Mouse (Mus musculus): Measurements from ENCODE around the gene Sertad1. TPM values are rescaled to one million over a fixed set of nuclear protein-coding genes. Genes with fewer than 3 reads are reported as not detected.

Sertad1 gene
- polyA plus RNA-seq, 1 experiment: 21.9 TPM

DNA sequence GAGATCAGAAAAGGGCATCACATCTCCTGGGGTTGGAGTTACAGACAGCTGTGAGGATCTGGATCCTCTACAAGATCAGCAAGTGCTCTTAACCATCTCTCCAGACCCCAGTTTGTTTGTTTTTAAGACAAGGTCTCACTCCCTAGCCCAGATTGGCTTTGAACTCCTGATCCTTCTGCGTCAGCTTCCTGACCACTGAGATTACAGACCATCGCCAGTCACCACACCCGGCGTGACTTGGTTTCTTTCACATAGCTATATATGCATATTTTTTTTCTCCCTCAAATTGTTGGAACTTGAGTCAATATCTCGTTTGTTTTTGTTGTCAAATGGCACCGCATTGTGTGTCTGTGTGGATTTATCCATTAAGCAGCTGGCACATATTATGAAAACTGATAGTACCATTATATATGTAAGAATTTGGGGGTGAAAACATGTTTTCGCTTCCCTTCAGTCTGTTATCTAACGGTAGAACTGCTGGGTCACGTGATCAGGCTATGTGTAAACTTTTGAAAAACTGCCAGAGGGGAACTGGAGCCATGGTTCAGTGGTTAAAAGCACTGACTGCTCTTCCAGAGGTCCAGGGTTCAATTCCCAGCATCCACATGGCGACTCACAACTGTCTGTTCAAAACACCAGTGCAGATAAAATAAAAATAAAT lies 32.1 kb upstream of the Sertad1 start:
- Histone ChIP-seq H3K4me3 (ENCODE audit: extremely low read depth, insufficient read depth, insufficient read length) (no peak overlapping the region), H3K27me3 (ENCODE audit: control insufficient read depth, insufficient read depth, low read length) (no peaks in the 10 kb centered on the region), H3K4me1 (ENCODE audit: control insufficient read depth, insufficient read depth, insufficient read length) (peaks cover 18% of the 10 kb centered on the region; the same call in 1 of the 2 replicates), H3K27ac (ENCODE audit: insufficient read depth, low read length) (peak overlapping the region; percentile 63), H3K36me3 (ENCODE audit: control insufficient read depth, insufficient read depth, low read length) (peaks cover 5% of the 10 kb centered on the region)
- 32% methylated on average over 10 of the region's 10 CpGs for WGBS
- peak; percentile 48 to 50 for DNase-seq (ENCODE audit: low read depth in 1 of 2, low spot score in 2 of 2)
- TF ChIP-seq CTCF (IDR thresholded peaks at IDR 0.05; ENCODE audit: extremely low read depth, insufficient read depth, insufficient read length, insufficient replicate concordance): no peak
- no peak for TF ChIP-seq POLR2A (IDR thresholded peaks at IDR 0.05; ENCODE audit: low read depth, low read length)

- H3K36me3 ChIP-seq (ENCODE audit: control insufficient read depth, insufficient read depth, low read length): peaks cover 5% of the 10 kb centered on the region
- TF ChIP-seq POLR2A (IDR thresholded peaks at IDR 0.05; ENCODE audit: low read depth, low read length) (no peak), CTCF (IDR thresholded peaks at IDR 0.05; ENCODE audit: extremely low read depth, insufficient read depth, insufficient read length, insufficient replicate concordance) (no peak)
- no peak overlapping the region for H3K4me3 ChIP-seq (ENCODE audit: extremely low read depth, insufficient read depth, insufficient read length)
- 76% methylated on average over 3 of the region's 3 CpGs for WGBS
- peaks cover 18% of the 10 kb centered on the region; the same call in 1 of the 2 replicates for H3K4me1 ChIP-seq (ENCODE audit: control insufficient read depth, insufficient read depth, insufficient read length)
- no peak overlapping the region for H3K27ac ChIP-seq (ENCODE audit: insufficient read depth, low read length)
- DNase-seq (ENCODE audit: low read depth in 1 of 2, low spot score in 2 of 2): no peak
- no peaks in the 10 kb centered on the region for H3K27me3 ChIP-seq (ENCODE audit: control insufficient read depth, insufficient read depth, low read length)
Measured at GRCm38 (mm10) chr7:27455273-27455672, 31.4 kb upstream of the Sertad1 start.

GRCm38 (mm10) chr7:27458614-27459013 lies 28.1 kb upstream of the Sertad1 start:
- H3K27ac ChIP-seq (ENCODE audit: insufficient read depth, low read length): no peak overlapping the region
- H3K27me3 ChIP-seq (ENCODE audit: control insufficient read depth, insufficient read depth, low read length): no peaks in the 10 kb centered on the region
- 82% methylated on average over 4 of the region's 4 CpGs for WGBS
- no peak overlapping the region for H3K4me3 ChIP-seq (ENCODE audit: extremely low read depth, insufficient read depth, insufficient read length)
- H3K4me1 ChIP-seq (ENCODE audit: control insufficient read depth, insufficient read depth, insufficient read length): peaks cover 7% of the 10 kb centered on the region; the same call in 1 of the 2 replicates
- H3K36me3 ChIP-seq (ENCODE audit: control insufficient read depth, insufficient read depth, low read length): peaks cover 8% of the 10 kb centered on the region
- TF ChIP-seq POLR2A (IDR thresholded peaks at IDR 0.05; ENCODE audit: low read depth, low read length) (no peak), CTCF (IDR thresholded peaks at IDR 0.05; ENCODE audit: extremely low read depth, insufficient read depth, insufficient read length, insufficient replicate concordance) (no peak)
- DNase-seq (ENCODE audit: low read depth in 1 of 2, low spot score in 2 of 2): no peak

DNA sequence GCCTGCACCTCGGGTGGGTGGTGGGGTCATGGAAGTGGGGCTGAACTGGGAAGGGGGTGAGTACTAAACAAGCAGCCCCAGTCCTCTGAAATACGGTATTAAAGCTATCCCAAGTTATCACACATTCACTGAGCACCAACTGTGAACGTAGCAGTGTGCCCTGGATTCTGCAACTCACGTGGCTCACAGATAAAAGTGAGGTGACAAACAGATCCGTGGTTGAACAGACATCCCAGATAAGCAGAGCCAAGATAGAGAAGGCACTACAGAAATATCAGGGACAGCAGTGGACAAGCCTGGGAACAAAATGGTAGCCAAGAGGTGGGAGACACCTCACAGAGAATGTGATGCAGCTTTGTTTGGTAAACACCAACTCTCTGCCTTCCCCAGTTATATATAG lies 27.1 kb upstream of the Sertad1 start:
- Histone ChIP-seq H3K4me3 (ENCODE audit: extremely low read depth, insufficient read depth, insufficient read length) (no peak overlapping the region), H3K27ac (ENCODE audit: insufficient read depth, low read length) (no peak overlapping the region), H3K27me3 (ENCODE audit: control insufficient read depth, insufficient read depth, low read length) (no peaks in the 10 kb centered on the region), H3K4me1 (ENCODE audit: control insufficient read depth, insufficient read depth, insufficient read length) (peaks cover 4% of the 10 kb centered on the region; the same call in 1 of the 2 replicates), H3K36me3 (ENCODE audit: control insufficient read depth, insufficient read depth, low read length) (peaks cover 8% of the 10 kb centered on the region)
- no peak for TF ChIP-seq POLR2A (IDR thresholded peaks at IDR 0.05; ENCODE audit: low read depth, low read length)
- TF ChIP-seq CTCF (IDR thresholded peaks at IDR 0.05; ENCODE audit: extremely low read depth, insufficient read depth, insufficient read length, insufficient replicate concordance): no peak
- 87% methylated on average over 5 of the region's 5 CpGs for WGBS
- DNase-seq (ENCODE audit: low read depth in 1 of 2, low spot score in 2 of 2): no peak

- TF ChIP-seq POLR2A (IDR thresholded peaks at IDR 0.05; ENCODE audit: low read depth, low read length) (no peak), CTCF (IDR thresholded peaks at IDR 0.05; ENCODE audit: extremely low read depth, insufficient read depth, insufficient read length, insufficient replicate concordance) (no peak)
- no peak for DNase-seq (ENCODE audit: low read depth in 1 of 2, low spot score in 2 of 2)
- whole genome bisulfite sequencing: 65% methylated on average over 6 of the region's 6 CpGs
- Histone ChIP-seq H3K4me1 (ENCODE audit: control insufficient read depth, insufficient read depth, insufficient read length) (peaks cover under 1% of the 10 kb centered on the region; the same call in 1 of the 2 replicates), H3K4me3 (ENCODE audit: extremely low read depth, insufficient read depth, insufficient read length) (no peak overlapping the region), H3K27ac (ENCODE audit: insufficient read depth, low read length) (no peak overlapping the region), H3K36me3 (ENCODE audit: control insufficient read depth, insufficient read depth, low read length) (peaks cover 10% of the 10 kb centered on the region), H3K27me3 (ENCODE audit: control insufficient read depth, insufficient read depth, low read length) (no peaks in the 10 kb centered on the region)
Measured at GRCm38 (mm10) chr7:27460477-27460876, 26.2 kb upstream of the Sertad1 start.

DNA sequence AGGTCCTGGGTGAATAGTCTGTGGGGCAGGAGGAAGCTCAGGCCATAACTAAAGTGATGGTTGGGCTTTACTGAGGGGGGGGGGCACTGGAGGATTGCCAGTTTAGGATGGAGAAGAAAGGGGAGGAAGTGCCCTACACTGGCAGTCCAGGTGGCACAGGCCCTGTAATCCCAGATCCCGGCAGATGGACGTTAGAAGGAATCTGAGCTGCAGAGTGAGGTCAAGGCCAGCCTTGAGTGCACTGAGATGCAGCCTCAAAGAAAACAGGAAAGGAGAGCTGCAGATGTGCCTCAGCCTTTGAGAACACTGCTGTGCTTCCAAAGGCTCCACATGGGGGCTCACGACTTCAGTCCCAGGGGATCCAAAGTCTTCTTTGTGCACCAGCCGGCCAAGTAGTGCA lies 19.1 kb upstream of the Sertad1 start:
- WGBS: 42% methylated on average over 4 of the region's 4 CpGs
- Histone ChIP-seq H3K27me3 (ENCODE audit: control insufficient read depth, insufficient read depth, low read length) (no peaks in the 10 kb centered on the region), H3K27ac (ENCODE audit: insufficient read depth, low read length) (no peak overlapping the region), H3K4me1 (ENCODE audit: control insufficient read depth, insufficient read depth, insufficient read length) (no peaks in the 10 kb centered on the region), H3K36me3 (ENCODE audit: control insufficient read depth, insufficient read depth, low read length) (peaks cover 3% of the 10 kb centered on the region; the same call in 1 of the 2 replicates), H3K4me3 (ENCODE audit: extremely low read depth, insufficient read depth, insufficient read length) (no peak overlapping the region)
- DNase-seq (ENCODE audit: low read depth in 1 of 2, low spot score in 2 of 2): no peak
- no peak for TF ChIP-seq POLR2A (IDR thresholded peaks at IDR 0.05; ENCODE audit: low read depth, low read length)
- TF ChIP-seq CTCF (IDR thresholded peaks at IDR 0.05; ENCODE audit: extremely low read depth, insufficient read depth, insufficient read length, insufficient replicate concordance): no peak

All from spleen, adult 2 months (tissue).